Mouse (Mus musculus) bone marrow macrophage, adult 2 months (primary cell): ENCODE data around the gene Nkx2-3.

ENCODE experiments used
- CTCF ChIP-seq: IDR thresholded peaks from 2 replicates; pipeline ENCODE4 v1.5.1; 2012; ENCODE audit warnings: low read depth, mild to moderate bottlenecking, low read length, moderate library complexity
- POLR2A ChIP-seq: IDR thresholded peaks from 2 replicates; pipeline ENCODE4 v1.6.1; 2012; ENCODE audit warnings: mild to moderate bottlenecking, low read depth, low read length, borderline replicate concordance

- TF ChIP-seq CTCF (no peak), POLR2A (no peak)
Measured at GRCm38 (mm10) chr19:43610341-43610848, 1.7 kb upstream of the Nkx2-3 start.
